Mouse (Mus musculus) heart, embryonic 13.5 days (tissue): ENCODE measurements around the gene Slc9a6. TPM values are rescaled to one million over a fixed set of nuclear protein-coding genes. Genes with fewer than 3 reads are reported as not detected.

Experiments
- ATAC-seq: fragments of 200-750 bp; cut with Nextera tagmentation; 2 replicates; pipeline ENCODE4 v1.8.0; 2017; ENCODE audit warnings: moderate TSS enrichment; ENCODE audit not compliant: insufficient number of reproducible peaks, low FRiP score, low TSS enrichment; ENCODE audit errors: extremely low read depth
- H3K27ac ChIP-seq: fragments of 300-500 bp; sonication (generic); replicated peaks from 2 replicates; pipeline ENCODE4 v1.5.1; 2015; ENCODE audit warnings: moderate library complexity, mild to moderate bottlenecking, inconsistent platforms
- H3K27me3 ChIP-seq: fragments of 300-500 bp; sonication (generic); replicated peaks from 2 replicates; pipeline ENCODE4 v1.6.1; 2015; ENCODE audit warnings: mild to moderate bottlenecking, inconsistent platforms
- H3K36me3 ChIP-seq: fragments of 300-500 bp; sonication (generic); 2 replicates; pipeline ENCODE4 v1.6.1; 2015; ENCODE audit warnings: mild to moderate bottlenecking, inconsistent platforms
- H3K4me1 ChIP-seq: fragments of 300-500 bp; sonication (generic); 2 replicates; pipeline ENCODE4 v1.6.1; 2015; ENCODE audit warnings: inconsistent platforms
- H3K4me2 ChIP-seq: fragments of 300-500 bp; sonication (generic); 2 replicates; pipeline ENCODE4 v1.6.1; 2015; ENCODE audit warnings: inconsistent platforms, mild to moderate bottlenecking, moderate library complexity
- H3K4me3 ChIP-seq: fragments of 300-500 bp; sonication (generic); 2 replicates; pipeline ENCODE4 v1.5.1; 2015; ENCODE audit warnings: moderate library complexity, mild to moderate bottlenecking, inconsistent platforms
- H3K9ac ChIP-seq: fragments of 300-500 bp; sonication (generic); 2 replicates; pipeline ENCODE4 v1.6.1; 2015; ENCODE audit warnings: inconsistent platforms, mild to moderate bottlenecking, moderate library complexity
- H3K9me3 ChIP-seq: fragments of 300-500 bp; sonication (generic); 2 replicates; pipeline ENCODE4 v1.6.1; 2016; ENCODE audit warnings: inconsistent platforms
- WGBS: fragments of 180-500 bp; shearing (Covaris S2); methylation state at CpG from one replicate; pipeline ENCODE4 v1.1.7; 2015; ENCODE audit warnings: mixed read lengths; 5-methylcytosine and 5-hydroxymethylcytosine counted together
- polyA plus RNA-seq: library from polyadenylated mRNA; unstranded; fragments of >200 nt; fragmentation: Nextera tagmentation; extraction: Ambion mirVana; gene quantifications from 2 replicates; pipeline ENCODE4 v1.2.1, GENCODE M21; 2015

Gene Slc9a6
- polyA plus RNA-seq, 1 experiment from 2014 or later: 5.9 TPM

DNA sequence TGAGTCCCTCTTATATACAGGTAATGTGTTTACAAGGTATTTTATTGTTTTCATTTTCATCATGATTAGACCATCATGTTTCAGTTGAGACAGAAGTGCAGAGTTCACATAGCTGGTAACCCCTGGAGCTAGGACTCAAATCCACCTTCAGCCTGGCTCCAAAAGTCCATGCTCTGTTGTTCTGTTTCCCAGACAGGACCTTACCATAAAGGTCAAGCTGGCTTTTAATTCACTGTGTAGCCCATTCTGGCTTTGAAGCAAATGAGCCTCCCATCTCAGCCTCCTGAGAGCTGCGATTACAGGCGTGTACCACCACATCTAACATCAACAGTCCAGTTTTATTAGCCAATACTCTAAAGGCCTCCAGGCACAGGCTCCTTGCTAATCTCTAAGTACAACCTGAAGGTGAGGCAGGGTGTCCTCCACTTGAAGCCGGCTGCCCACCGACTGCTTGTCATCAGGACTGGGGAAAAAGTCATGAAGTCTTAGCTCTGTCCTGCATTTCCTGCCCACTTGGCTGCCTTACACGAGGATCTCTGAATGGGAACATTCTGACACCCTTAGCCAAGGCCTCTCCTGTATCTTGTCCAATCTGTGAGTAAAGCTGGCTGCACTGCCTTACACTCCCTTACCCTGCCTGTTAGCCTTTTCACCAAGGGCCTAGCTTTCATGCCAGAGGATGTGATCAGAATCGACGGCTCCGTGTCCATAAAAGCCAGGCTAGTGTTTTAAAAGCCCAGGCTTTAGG, 55.8 kb downstream of the Slc9a6 start:
- WGBS: 39% methylated on average over 8 of the region's 8 CpGs
- no peak for ATAC-seq
- no peak overlapping the region for H3K9ac ChIP-seq
- no peaks in the 10 kb centered on the region for H3K9me3 ChIP-seq
- H3K4me3 ChIP-seq: no peak overlapping the region
- H3K4me2 ChIP-seq: no peak overlapping the region
- H3K27ac ChIP-seq: peak overlapping the region; percentile 41
- H3K27me3 ChIP-seq: no peaks in the 10 kb centered on the region
- H3K36me3 ChIP-seq: no peaks in the 10 kb centered on the region
- H3K4me1 ChIP-seq: peaks cover 32% of the 10 kb centered on the region

DNA sequence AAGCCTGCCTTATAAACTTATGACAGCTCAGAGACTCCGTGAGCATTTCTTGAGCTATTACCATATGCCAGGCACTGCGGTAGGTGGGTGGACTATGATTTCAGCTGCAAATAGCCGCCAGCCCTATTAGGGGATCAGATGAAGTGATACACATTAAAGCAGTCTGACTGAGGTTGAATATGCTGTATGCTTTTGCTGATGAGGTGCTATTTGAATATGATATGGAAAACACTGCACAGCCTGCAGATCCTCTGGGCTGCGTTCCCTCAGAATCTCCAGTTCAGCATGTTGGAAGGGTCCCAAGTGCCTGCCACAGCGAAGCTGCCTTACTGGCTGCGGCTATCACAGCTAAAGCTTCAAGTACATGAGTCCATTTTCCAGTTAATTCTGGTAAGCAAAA, 57.7 kb downstream of the Slc9a6 start:
- H3K36me3 ChIP-seq: no peaks in the 10 kb centered on the region
- no peaks in the 10 kb centered on the region for H3K27me3 ChIP-seq
- WGBS: 41% methylated on average over 6 of the region's 6 CpGs
- no peak overlapping the region for H3K4me3 ChIP-seq
- peak overlapping the region; percentile 57 for H3K27ac ChIP-seq
- no peaks in the 10 kb centered on the region for H3K9me3 ChIP-seq
- no peak overlapping the region for H3K4me2 ChIP-seq
- no peak overlapping the region for H3K9ac ChIP-seq
- ATAC-seq: no peak
- H3K4me1 ChIP-seq: peaks cover 32% of the 10 kb centered on the region

DNA sequence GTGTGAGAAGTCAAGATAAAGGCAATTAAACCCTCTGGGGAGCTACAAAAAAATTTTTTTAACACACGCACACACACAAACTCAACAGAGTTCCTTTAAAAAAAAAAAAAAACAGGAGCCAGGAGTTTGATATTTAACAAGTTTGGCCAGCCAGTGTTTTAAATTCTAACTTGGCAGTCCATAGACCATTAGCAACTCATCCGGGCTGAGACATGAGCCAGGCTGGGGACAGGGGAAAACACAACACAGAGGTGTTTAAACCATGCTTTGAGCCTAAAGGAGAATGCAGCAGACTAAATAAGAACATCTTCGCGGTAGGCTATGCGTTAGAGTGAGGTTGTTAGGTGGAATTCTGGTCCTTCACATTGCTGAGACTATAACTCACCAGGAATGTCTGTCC, 58.5 kb downstream of the Slc9a6 start:
- ATAC-seq: no peak
- Histone ChIP-seq H3K9ac (no peak overlapping the region), H3K27ac (peak overlapping the region; percentile 24; the same call in 1 of the 2 replicates), H3K4me3 (no peak overlapping the region), H3K4me1 (peaks cover 32% of the 10 kb centered on the region), H3K9me3 (no peaks in the 10 kb centered on the region), H3K36me3 (no peaks in the 10 kb centered on the region), H3K27me3 (no peaks in the 10 kb centered on the region), H3K4me2 (no peak overlapping the region)
- 71% methylated on average over 5 of the region's 5 CpGs for WGBS

DNA sequence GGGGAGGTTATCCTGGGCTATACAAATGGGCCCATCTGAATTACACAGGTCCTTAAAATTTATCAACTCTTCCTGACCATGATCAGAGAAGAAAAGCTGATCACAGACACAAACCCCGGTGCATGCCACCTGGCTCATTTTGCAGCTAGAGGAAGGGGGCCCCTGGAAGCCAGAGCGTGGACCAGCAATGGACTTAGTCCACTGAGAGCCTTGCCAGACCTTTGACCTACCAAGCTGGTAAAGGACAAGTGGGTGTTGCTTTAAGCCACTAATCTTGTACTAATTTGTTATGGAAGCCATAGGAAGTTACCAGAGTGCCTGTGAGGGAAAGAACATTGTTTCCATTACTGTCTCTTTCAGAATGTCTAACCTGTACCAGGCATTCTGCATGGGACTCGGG, 58.9 kb downstream of the Slc9a6 start:
- Histone ChIP-seq H3K4me3 (no peak overlapping the region), H3K27ac (peak overlapping the region; percentile 24; the same call in 1 of the 2 replicates), H3K9me3 (no peaks in the 10 kb centered on the region), H3K36me3 (no peaks in the 10 kb centered on the region), H3K27me3 (no peaks in the 10 kb centered on the region), H3K4me1 (peaks cover 32% of the 10 kb centered on the region), H3K4me2 (no peak overlapping the region), H3K9ac (no peak overlapping the region)
- 75% methylated on average over 3 of the region's 3 CpGs for WGBS
- ATAC-seq: no peak

DNA sequence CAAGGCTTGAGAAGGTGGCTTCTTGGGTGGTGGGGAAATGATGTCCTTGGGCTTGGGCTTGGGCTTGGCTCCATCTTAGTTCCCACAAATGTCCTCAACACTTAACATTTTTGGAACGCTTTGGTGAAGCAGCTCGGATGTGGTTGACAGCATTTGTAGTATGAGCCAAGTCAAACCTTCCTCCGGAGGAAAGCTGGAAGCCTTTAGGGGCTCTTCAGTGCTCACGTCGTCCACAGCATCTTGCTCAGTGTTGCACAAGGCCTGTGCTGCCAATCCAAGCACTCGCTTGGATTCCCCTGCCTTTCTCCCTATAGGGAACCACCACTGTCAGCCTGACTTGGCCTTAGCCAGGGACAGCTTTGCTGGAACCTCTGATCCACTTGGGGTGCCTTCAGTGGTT, 66.0 kb downstream of the Slc9a6 start:
- no peak for ATAC-seq
- H3K36me3 ChIP-seq: no peaks in the 10 kb centered on the region
- peaks cover 26% of the 10 kb centered on the region for H3K4me1 ChIP-seq
- H3K9ac ChIP-seq: no peak overlapping the region
- no peak overlapping the region for H3K27ac ChIP-seq
- no peaks in the 10 kb centered on the region for H3K27me3 ChIP-seq
- 66% methylated on average over 6 of the region's 6 CpGs for WGBS
- H3K4me2 ChIP-seq: no peak overlapping the region
- no peak overlapping the region for H3K4me3 ChIP-seq
- no peaks in the 10 kb centered on the region for H3K9me3 ChIP-seq

DNA sequence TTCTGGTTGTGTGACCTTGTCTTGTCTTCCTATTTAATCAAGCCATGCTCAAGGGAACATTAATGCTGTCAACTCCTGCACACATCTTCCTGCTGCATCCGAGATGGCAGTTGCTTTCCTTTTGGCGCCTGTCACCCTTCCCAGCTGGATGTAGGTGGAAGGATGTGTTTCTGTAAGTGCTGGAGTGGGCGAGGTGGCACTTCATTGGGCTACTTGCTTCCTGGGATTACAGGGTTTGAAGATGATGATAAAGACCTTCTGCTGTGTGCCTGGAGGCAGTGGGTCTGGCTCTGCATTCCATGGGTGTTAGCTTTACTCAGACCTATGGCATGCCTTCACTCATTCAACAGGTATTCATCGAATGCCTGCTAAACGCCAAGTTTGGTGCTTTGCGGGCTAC, 68.2 kb downstream of the Slc9a6 start:
- ATAC-seq: no peak
- Histone ChIP-seq H3K4me2 (no peak overlapping the region), H3K27me3 (no peaks in the 10 kb centered on the region), H3K9me3 (no peaks in the 10 kb centered on the region), H3K9ac (no peak overlapping the region), H3K4me3 (no peak overlapping the region), H3K27ac (no peak overlapping the region), H3K4me1 (peaks cover 29% of the 10 kb centered on the region), H3K36me3 (no peaks in the 10 kb centered on the region)
- WGBS: 46% methylated on average over 6 of the region's 6 CpGs

DNA sequence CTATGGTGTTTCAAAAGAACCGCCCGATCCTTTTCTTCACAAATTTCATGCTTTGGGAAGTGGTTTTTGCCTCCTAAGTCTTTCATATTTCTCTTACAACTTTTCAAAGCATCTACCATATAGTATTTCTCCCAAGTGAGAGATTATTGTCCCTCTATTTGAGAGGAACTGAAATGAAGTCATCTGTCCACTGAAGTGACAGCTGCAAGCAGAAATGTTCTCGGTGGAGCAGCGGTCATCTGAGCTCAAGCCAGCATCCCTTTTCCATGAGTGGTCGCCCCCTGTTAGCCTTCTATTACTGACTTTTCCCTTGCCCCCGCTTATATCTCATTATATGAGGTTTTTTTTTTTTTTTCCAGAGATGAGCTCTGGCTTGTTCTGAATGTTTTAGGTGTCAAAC, 69.5 kb downstream of the Slc9a6 start:
- no peak overlapping the region for H3K27ac ChIP-seq
- H3K4me2 ChIP-seq: no peak overlapping the region
- H3K4me3 ChIP-seq: no peak overlapping the region
- no peaks in the 10 kb centered on the region for H3K27me3 ChIP-seq
- H3K9me3 ChIP-seq: no peaks in the 10 kb centered on the region
- 57% methylated on average over 6 of the region's 6 CpGs for WGBS
- peaks cover 29% of the 10 kb centered on the region for H3K4me1 ChIP-seq
- ATAC-seq: no peak
- no peak overlapping the region for H3K9ac ChIP-seq
- no peaks in the 10 kb centered on the region for H3K36me3 ChIP-seq

DNA sequence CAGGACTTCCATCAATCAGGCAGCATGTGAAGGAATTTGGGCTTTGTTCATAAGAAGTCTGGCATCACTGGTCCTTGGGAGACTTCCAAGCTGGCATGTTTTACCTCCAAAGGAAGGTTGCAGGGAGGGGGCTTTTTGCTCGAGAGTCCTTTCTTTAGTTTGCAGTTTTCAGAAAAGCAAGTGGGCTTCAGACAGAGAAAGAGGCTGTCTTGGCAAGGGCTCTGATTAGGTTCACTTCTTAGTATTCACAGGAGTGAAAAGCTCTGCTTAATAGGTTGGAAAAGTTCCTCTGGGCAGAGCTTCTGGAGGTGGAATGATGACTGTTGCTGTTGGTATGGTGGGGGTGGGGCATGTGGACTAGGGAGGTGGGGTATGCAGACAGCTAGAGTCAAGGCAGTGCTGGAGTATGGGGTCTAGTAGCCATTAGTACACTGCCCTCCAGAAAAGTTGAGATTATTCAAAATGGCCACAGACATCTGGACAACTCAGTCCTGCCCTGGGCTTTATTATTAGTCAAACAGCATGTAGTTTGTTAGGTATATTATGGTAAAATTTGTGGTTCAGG, 72.7 kb downstream of the Slc9a6 start:
- ATAC-seq: no peak
- Histone ChIP-seq H3K9me3 (no peaks in the 10 kb centered on the region), H3K4me2 (no peak overlapping the region), H3K9ac (no peak overlapping the region), H3K27me3 (no peaks in the 10 kb centered on the region), H3K27ac (no peak overlapping the region), H3K4me3 (no peak overlapping the region), H3K36me3 (no peaks in the 10 kb centered on the region), H3K4me1 (peaks cover 27% of the 10 kb centered on the region)
- 52% methylated on average over 1 of the region's 1 CpGs for WGBS

DNA sequence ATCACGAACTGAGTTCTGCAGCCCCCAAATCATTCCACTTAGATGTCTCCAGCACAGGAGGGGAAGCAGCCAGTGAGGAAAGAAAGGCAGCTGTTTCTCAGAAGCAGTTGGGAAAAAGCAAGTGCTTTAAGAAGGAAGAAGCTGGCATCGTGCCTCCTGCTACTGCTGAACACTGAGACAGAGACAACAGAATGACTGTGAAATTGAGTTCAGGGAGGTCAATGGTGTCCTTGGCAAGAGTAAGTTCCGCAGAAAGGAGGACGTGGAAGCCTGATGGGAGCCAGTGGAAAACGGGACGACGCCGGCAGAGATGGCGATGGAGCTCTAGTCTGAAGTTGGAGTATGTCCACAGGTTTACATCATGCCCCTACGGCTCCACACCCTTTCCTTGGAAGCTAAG, 74.0 kb downstream of the Slc9a6 start:
- Histone ChIP-seq H3K36me3 (no peaks in the 10 kb centered on the region), H3K27ac (no peak overlapping the region)

DNA sequence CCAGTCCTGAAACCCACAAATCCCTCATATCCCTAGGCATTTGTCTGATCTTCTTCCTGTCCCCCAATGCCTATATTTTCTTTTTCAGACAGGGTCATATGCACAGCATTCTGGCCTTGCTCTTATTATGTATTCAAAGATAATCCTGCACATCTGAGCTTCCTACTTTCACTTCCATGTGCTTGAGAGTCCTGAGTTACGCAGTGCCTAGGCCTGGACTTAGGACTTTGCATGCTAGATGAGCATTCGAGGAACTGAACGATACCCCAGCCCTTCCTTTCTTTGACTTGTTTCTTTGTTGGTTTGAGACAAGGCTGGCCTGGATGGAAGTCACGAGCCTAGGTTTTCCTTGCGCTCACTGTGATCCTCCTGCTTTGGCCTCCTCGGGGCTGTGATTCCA, 83.0 kb downstream of the Slc9a6 start:
- no peaks in the 10 kb centered on the region for H3K27me3 ChIP-seq
- no peaks in the 10 kb centered on the region for H3K36me3 ChIP-seq
- H3K9ac ChIP-seq: no peak overlapping the region
- no peak overlapping the region for H3K4me3 ChIP-seq
- no peak overlapping the region for H3K27ac ChIP-seq
- WGBS: 77% methylated on average over 6 of the region's 6 CpGs
- no peak for ATAC-seq
- no peaks in the 10 kb centered on the region for H3K4me1 ChIP-seq
- H3K4me2 ChIP-seq: no peak overlapping the region
- no peaks in the 10 kb centered on the region for H3K9me3 ChIP-seq

More for the DNA sequence above, 74.0 kb downstream of the Slc9a6 start:
- Histone ChIP-seq H3K9ac (no peak overlapping the region), H3K4me2 (no peak overlapping the region), H3K4me1 (peaks cover 15% of the 10 kb centered on the region), H3K27me3 (no peaks in the 10 kb centered on the region), H3K9me3 (no peaks in the 10 kb centered on the region), H3K4me3 (no peak overlapping the region)
- 74% methylated on average over 10 of the region's 10 CpGs for WGBS
- ATAC-seq: no peak

DNA sequence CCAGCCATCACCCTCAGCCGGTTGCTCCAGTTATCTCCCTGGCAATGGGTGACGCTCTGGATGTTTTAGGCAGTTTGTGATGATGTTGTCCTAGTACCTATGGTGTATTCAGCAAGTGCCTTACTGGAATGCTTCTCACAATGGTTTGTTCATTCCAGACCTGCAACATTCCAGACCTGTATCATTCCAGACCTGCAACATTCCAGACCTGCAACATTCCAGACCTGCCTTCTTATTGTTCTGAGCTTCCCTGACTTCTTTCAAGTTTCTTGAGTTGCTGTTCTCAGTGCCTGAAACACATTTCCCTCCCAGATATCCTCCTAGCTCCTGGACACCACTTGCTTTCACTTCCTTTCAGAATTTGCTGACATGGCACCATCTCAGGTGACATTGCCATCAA, 85.0 kb downstream of the Slc9a6 start:
- H3K9me3 ChIP-seq: no peaks in the 10 kb centered on the region

DNA sequence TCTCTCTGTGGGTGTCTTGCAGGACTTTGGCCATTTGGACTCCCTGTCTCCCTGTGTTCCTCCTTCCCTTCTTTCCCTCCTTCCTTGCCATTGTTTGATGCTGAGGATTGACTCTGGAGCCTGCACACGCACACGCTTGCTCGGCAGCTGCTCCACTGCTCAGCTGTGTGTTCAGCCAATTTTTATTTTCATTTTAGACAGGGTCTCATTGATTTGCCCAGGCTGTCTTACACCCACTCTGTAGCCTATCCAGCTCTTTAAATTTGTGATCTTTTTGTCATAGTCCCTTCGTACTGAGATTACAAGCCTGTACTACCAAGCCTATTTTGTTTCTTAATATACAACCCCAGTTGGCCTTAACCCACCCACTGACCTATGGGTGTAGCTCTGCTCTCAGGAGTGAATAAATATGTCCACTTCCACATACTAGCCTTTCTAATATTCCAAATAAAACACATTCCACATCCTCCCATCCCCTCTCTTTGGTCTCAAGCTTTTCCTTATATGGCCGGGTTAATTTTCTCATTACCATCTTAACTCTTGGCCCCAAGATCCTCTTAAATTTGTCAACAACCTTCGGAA, 87.7 kb downstream of the Slc9a6 start:
- Histone ChIP-seq H3K9me3 (no peaks in the 10 kb centered on the region), H3K27ac (no peak overlapping the region), H3K4me1 (no peaks in the 10 kb centered on the region), H3K4me3 (no peak overlapping the region), H3K9ac (no peak overlapping the region), H3K27me3 (no peaks in the 10 kb centered on the region), H3K4me2 (no peak overlapping the region), H3K36me3 (no peaks in the 10 kb centered on the region)
- ATAC-seq: no peak
- WGBS: 81% methylated on average over 6 of the region's 6 CpGs

More for the DNA sequence above, 85.0 kb downstream of the Slc9a6 start:
- H3K27me3 ChIP-seq: no peaks in the 10 kb centered on the region
- H3K4me1 ChIP-seq: no peaks in the 10 kb centered on the region
- ATAC-seq: no peak
- H3K27ac ChIP-seq: no peak overlapping the region
- H3K4me3 ChIP-seq: no peak overlapping the region
- WGBS: 81% methylated on average over 2 of the region's 2 CpGs
- no peak overlapping the region for H3K4me2 ChIP-seq
- H3K36me3 ChIP-seq: no peaks in the 10 kb centered on the region
- no peak overlapping the region for H3K9ac ChIP-seq
